Mouse (Mus musculus): ENCODE data around the gene Ppp3ca. TPM values are rescaled to one million over a fixed set of nuclear protein-coding genes. Genes with fewer than 3 reads are reported as not detected.

Gene Ppp3ca
- total and polyA plus RNA-seq, 3 experiments: 63.4 to 143 (median 130) TPM

DNA sequence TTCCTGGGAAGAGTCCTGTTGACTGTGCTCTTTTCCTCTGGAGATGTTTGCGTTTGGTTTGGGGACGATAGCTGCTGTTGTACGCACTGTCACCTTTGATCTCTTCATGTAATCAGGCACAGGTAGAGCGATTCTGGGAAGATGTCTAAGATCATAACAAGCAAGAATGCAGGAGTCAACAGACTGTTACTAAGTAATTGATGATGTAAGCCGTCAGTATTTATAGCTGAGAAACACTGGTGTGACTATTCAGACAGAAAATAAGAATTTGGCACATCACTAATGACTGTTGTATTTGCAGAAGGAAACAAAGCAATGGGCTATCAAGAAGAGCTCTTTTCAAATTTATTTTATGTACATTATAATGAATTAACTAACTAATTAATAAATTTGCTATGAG lies 4.6 kb downstream of the Ppp3ca start:
- Histone ChIP-seq H3K36me3 (replicated peaks in 1 of 2; ENCODE audit: control insufficient read depth in 1 of 2, insufficient read depth in 1 of 2, low read length in 1 of 2) (peaks cover 0 to 5% of the 10 kb centered on the region in 2 experiments), H3K9me3 (replicated peaks; ENCODE audit: low read length) (no peaks in the 10 kb centered on the region), H3K79me2 (replicated peaks; ENCODE audit: control insufficient read depth, extremely low read depth, insufficient read depth, poor library complexity, severe bottlenecking) (peaks cover 72% of the 10 kb centered on the region), H3K27ac (ENCODE audit: insufficient read depth, low read depth) (peak overlapping the region; percentile 29; the same call in 1 of the 2 replicates), H3K4me1 (ENCODE audit: control insufficient read depth in 1 of 2, insufficient read depth in 2 of 2) (peaks cover 11 to 63% of the 10 kb centered on the region in 2 experiments), H3K4me3 (replicated peaks in 1 of 3; ENCODE audit: low read depth in 2 of 3, low read length in 2 of 3, poor library complexity in 1 of 3) (no peak overlapping the region), H3K27me3 (replicated peaks) (no peaks in the 10 kb centered on the region), H3K9ac (ENCODE audit: insufficient read depth, low read depth) (peak overlapping the region; percentile 12; the same call in 1 of the 2 replicates), H3K4me2 (ENCODE audit: insufficient read depth, low read depth, poor library complexity, severe bottlenecking) (peak overlapping the region; percentile 52; the same call in 1 of the 2 replicates)
- TF ChIP-seq ZNF384 (IDR thresholded peaks at IDR 0.05; ENCODE audit: low read depth, low read length): no peak
- TF ChIP-seq ETS1 (conservative IDR thresholded peaks at IDR 0.05; ENCODE audit: low read depth, low read length): peak; percentile 4; the same call in 1 of the 2 replicates
- dilution Hi-C loops (cut with MboI; ENCODE audit: extremely low pct_ligation_motif_present, extremely low pct_unique_long_range_greater_than_20kb, low sequenced_read_pairs) (no loop called here), in situ Hi-C loops (cut with MboI; ENCODE audit: low pct_ligation_motif_present, low pct_unique_long_range_greater_than_20kb, low sequenced_read_pairs) (loop anchor here (5.0 kb wide), 2 partner anchors 38 to 68 kb away; no protein-coding TSS in a partner anchor)
- DNase-seq (ENCODE audit: extremely low read depth): no peak

DNA sequence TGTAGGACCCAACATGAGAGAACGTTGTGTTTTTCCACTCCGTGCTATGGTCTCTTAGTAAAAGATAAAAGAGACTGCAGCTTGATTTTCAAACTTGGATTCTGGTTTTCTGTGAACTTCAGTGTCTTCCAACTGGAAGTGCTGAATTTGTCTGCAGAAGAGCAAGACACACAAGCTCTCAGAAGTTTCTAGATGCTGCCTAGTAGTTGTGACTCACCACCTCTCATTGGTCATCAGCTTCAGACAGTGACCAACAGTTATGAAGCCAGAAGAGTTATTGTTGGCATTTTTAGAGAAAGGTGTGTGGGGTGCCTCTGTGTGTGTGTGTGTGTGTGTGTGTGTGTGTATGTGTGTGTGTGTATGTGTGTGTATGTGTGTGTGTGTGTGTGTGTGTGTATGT lies 7.1 kb downstream of the Ppp3ca start:
- in situ Hi-C loops (cut with MboI; ENCODE audit: low pct_ligation_motif_present, low pct_unique_long_range_greater_than_20kb, low sequenced_read_pairs): no loop called here
- H3K4me1 ChIP-seq (ENCODE audit: control insufficient read depth in 1 of 2, insufficient read depth in 2 of 2): peaks cover 22 to 87% of the 10 kb centered on the region in 2 experiments
- peak overlapping the region; percentile 53; the same call in 1 of the 2 replicates for H3K4me2 ChIP-seq (ENCODE audit: insufficient read depth, low read depth, poor library complexity, severe bottlenecking)

DNA sequence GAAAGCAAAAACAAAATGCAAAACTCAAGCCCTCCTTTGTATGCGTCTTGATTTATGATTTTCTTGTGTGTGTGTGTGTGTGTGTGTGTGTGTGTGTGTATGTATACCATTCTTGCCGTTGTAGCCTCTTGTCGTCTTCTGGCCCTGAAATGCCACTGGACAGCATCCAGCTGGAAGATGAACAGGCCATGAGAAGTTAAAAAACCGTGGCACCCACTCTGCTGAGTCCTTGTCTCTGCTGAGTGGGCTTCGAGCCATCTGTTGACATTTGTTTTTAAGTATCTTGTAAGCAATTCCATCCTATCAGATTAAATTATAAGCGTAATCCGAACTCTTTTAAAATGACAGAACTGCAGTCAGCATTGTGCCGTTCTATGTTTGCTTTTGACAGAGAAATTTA lies 8.5 kb downstream of the Ppp3ca start:
- dilution Hi-C loops (cut with MboI; ENCODE audit: extremely low pct_ligation_motif_present, extremely low pct_unique_long_range_greater_than_20kb, low sequenced_read_pairs) (no loop called here), in situ Hi-C loops (cut with MboI; ENCODE audit: low pct_ligation_motif_present, low pct_unique_long_range_greater_than_20kb, low sequenced_read_pairs) (no loop called here)
- no peak overlapping the region for H3K4me3 ChIP-seq (replicated peaks in 1 of 3; ENCODE audit: low read depth in 2 of 3, low read length in 2 of 3, poor library complexity in 1 of 3)
- H3K4me1 ChIP-seq (ENCODE audit: control insufficient read depth in 1 of 2, insufficient read depth in 2 of 2): peaks cover 24 to 90% of the 10 kb centered on the region in 2 experiments
- no peaks in the 10 kb centered on the region for H3K27me3 ChIP-seq (replicated peaks)
- H3K4me2 ChIP-seq (ENCODE audit: insufficient read depth, low read depth, poor library complexity, severe bottlenecking): no peak overlapping the region
- peaks cover 0 to 23% of the 10 kb centered on the region in 2 experiments for H3K36me3 ChIP-seq (replicated peaks in 1 of 2; ENCODE audit: control insufficient read depth in 1 of 2, insufficient read depth in 1 of 2, low read length in 1 of 2)
- H3K27ac ChIP-seq (ENCODE audit: insufficient read depth, low read depth): no peak overlapping the region
- H3K9me3 ChIP-seq (replicated peaks; ENCODE audit: low read length): no peaks in the 10 kb centered on the region
- H3K9ac ChIP-seq (ENCODE audit: insufficient read depth, low read depth): no peak overlapping the region
- peaks cover 87% of the 10 kb centered on the region for H3K79me2 ChIP-seq (replicated peaks; ENCODE audit: control insufficient read depth, extremely low read depth, insufficient read depth, poor library complexity, severe bottlenecking)
- no peak for DNase-seq (ENCODE audit: extremely low read depth)
- no peak for TF ChIP-seq BHLHE40 (IDR thresholded peaks at IDR 0.05; ENCODE audit: low read depth, low read length)
- 0 out of 2 replicates have a peak, but pooled peaks have one; percentile 25 for TF ChIP-seq ZNF384 (IDR thresholded peaks at IDR 0.05; ENCODE audit: low read depth, low read length)
- TF ChIP-seq UBTF (IDR thresholded peaks at IDR 0.05; ENCODE audit: low read depth, low read length): no peak

More for the DNA sequence above, 7.1 kb downstream of the Ppp3ca start:
- H3K4me3 ChIP-seq (replicated peaks in 1 of 3; ENCODE audit: low read depth in 2 of 3, low read length in 2 of 3, poor library complexity in 1 of 3): no peak overlapping the region
- peaks cover 0 to 16% of the 10 kb centered on the region in 2 experiments for H3K36me3 ChIP-seq (replicated peaks in 1 of 2; ENCODE audit: control insufficient read depth in 1 of 2, insufficient read depth in 1 of 2, low read length in 1 of 2)
- DNase-seq (ENCODE audit: extremely low read depth): no peak
- H3K79me2 ChIP-seq (replicated peaks; ENCODE audit: control insufficient read depth, extremely low read depth, insufficient read depth, poor library complexity, severe bottlenecking): peaks cover 85% of the 10 kb centered on the region
- H3K9ac ChIP-seq (ENCODE audit: insufficient read depth, low read depth): peak overlapping the region; percentile 49; the same call in 1 of the 2 replicates
- H3K27me3 ChIP-seq (replicated peaks): no peaks in the 10 kb centered on the region
- TF ChIP-seq MXI1 (IDR thresholded peaks at IDR 0.05; ENCODE audit: low read depth, low read length) (0 out of 2 replicates have a peak, but pooled peaks have one; percentile 32), RCOR1 (conservative IDR thresholded peaks at IDR 0.05; ENCODE audit: low read depth, low read length) (no peak)
- dilution Hi-C loops (cut with MboI; ENCODE audit: extremely low pct_ligation_motif_present, extremely low pct_unique_long_range_greater_than_20kb, low sequenced_read_pairs): no loop called here
- H3K27ac ChIP-seq (ENCODE audit: insufficient read depth, low read depth): no peak overlapping the region
- H3K9me3 ChIP-seq (replicated peaks; ENCODE audit: low read length): no peaks in the 10 kb centered on the region

Measured in CH12.LX (cell line).